Mouse (Mus musculus) stomach, embryonic 16.5 days (tissue): Measurements from ENCODE around the gene Tpbg. TPM values are rescaled to one million over a fixed set of nuclear protein-coding genes. Genes with fewer than 3 reads are reported as not detected.
A peak's percentile ranks its signal among the peaks of the same experiment; 100 is the strongest.
"Not testable (repeated sequence)": the region's sequence is repeated elsewhere in the genome, so short reads cannot be mapped to it uniquely, and the experiment has no call there.

Experiments
- ATAC-seq: fragments of 200-750 bp; cut with Nextera tagmentation; 2 replicates; pipeline ENCODE4 v1.8.0; 2017; ENCODE audit warnings: moderate number of reproducible peaks, moderate TSS enrichment; ENCODE audit not compliant: insufficient read depth, low FRiP score
- H3K27ac ChIP-seq: fragments of 300-500 bp; sonication (generic); 2 replicates; pipeline ENCODE4 v1.5.1; 2014; ENCODE audit warnings: low read length
- H3K27me3 ChIP-seq: fragments of 300-500 bp; sonication (generic); 2 replicates; pipeline ENCODE4 v1.6.1; 2014; ENCODE audit warnings: low read length, control low read depth, mixed read lengths; ENCODE audit not compliant: control insufficient read depth, insufficient read depth
- H3K36me3 ChIP-seq: fragments of 300-500 bp; sonication (generic); 2 replicates; pipeline ENCODE4 v1.6.1; 2014; ENCODE audit warnings: low read length; ENCODE audit not compliant: control insufficient read depth, insufficient read depth
- H3K4me1 ChIP-seq: fragments of 300-500 bp; sonication (generic); 2 replicates; pipeline ENCODE4 v1.6.1; 2014; ENCODE audit warnings: low read length, control low read depth, mixed read lengths; ENCODE audit not compliant: control insufficient read depth, insufficient read depth
- H3K4me2 ChIP-seq: fragments of 300-500 bp; sonication (generic); 2 replicates; pipeline ENCODE4 v1.6.1; 2014; ENCODE audit warnings: low read depth, low read length, mixed read lengths
- H3K4me3 ChIP-seq: fragments of 300-500 bp; sonication (generic); replicated peaks from 2 replicates; pipeline ENCODE4 v1.5.1; 2014; ENCODE audit warnings: mild to moderate bottlenecking, low read length
- H3K9ac ChIP-seq: fragments of 300-500 bp; sonication (generic); 2 replicates; pipeline ENCODE4 v1.6.1; 2014; ENCODE audit warnings: low read length
- H3K9me3 ChIP-seq: fragments of 300-500 bp; sonication (generic); replicated peaks from 2 replicates; pipeline ENCODE4 v1.6.1; 2016; ENCODE audit warnings: low read length, control low read depth; ENCODE audit not compliant: control insufficient read depth
- WGBS: fragments of 180-500 bp; shearing (Covaris S2); extraction: QIAGEN DNeasy Blood & Tissue Kit; methylation state at CpG from one replicate; pipeline ENCODE4 v1.1.7; 2014; 5-methylcytosine and 5-hydroxymethylcytosine counted together
- polyA plus RNA-seq: library from polyadenylated mRNA; unstranded; fragments of >200 nt; fragmentation: Nextera tagmentation; extraction: Ambion mirVana; gene quantifications from 2 replicates; pipeline ENCODE4 v1.2.1, GENCODE M21; 2015

Tpbg gene
- polyA plus RNA-seq = 3.9 and 4.1 TPM in 2 replicates

DNA sequence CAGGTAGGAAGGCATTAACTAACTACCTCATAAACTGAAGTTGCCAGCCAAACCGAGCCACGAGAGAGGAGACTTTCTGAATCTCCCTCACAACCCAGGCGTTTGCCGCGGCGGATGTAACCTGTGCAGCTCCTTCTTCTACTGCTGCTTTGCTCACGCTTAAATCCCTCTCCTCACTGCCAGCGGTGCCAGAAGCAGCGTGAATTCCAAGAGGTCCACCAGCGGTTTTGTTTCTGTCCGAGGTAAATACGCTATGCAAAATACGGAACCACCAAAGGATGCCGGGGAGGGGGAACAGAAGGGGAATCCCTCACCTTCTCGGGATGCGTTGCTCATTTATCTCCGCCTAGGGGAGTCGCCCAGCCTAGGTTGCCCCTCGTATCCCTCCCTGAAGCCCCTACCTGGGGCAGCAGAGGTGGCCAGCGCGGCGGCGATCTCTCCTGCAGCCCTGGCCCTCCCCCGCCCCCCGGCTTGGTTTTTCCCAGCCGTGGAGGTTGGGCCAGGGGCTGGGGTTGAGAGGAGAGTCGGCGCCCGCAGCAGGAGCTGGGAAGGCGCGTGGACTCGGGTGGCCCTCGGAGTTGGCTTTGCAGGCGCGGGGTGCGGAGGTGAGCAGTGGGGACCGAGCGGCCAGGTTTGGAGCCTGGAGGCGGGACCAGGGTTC lies at the start of gene Tpbg:
Tpbg (plus strand) TSS at position 30 of the 661 bp plus-strand sequence.
- Histone ChIP-seq H3K4me1 (peaks cover 12% of the 10 kb centered on the region), H3K9ac (peak within 1 kb of the TSS; percentile 78), H3K36me3 (no peaks in the 10 kb centered on the region), H3K27me3 (peaks cover 3% of the 10 kb centered on the region), H3K4me2 (peak within 1 kb of the TSS; percentile 99), H3K4me3 (peak within 1 kb of the TSS; percentile 77), H3K9me3 (no peaks in the 10 kb centered on the region), H3K27ac (peak within 1 kb of the TSS; percentile 72)
- ATAC-seq = peak; percentile 82
- WGBS = under 1% methylated on average over 39 of the region's 39 CpGs

- not testable (repeated sequence) for H3K27me3 ChIP-seq, H3K4me1 ChIP-seq, H3K4me2 ChIP-seq, H3K9ac ChIP-seq, H3K9me3 ChIP-seq, ATAC-seq, H3K27ac ChIP-seq, H3K36me3 ChIP-seq, H3K4me3 ChIP-seq
- WGBS = 82% methylated on average over 2 of the region's 2 CpGs
These were observed 40.2 kb upstream of the Tpbg start for GRCm38 (mm10) chr9:85801986-85802385.

DNA sequence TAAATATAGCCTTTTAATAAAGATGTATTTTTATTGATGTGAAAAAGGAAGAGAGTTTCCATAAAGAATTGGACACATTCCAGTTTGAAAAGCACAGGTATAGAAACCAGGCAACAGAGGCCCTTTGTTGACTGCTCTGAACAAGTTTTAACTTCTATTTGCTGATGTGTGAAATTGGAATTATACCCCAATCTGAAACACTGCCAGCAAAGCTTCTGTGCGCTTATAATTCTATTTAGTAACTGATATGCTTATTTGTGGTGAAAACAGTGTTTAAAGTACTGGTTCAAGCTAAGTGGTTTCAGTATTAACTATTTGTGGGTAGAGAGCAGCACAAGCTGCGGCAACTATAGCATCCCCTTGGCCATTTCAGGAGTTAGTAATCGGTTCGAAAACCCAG lies 39.6 kb upstream of the Tpbg start:
- Histone ChIP-seq H3K4me2 (no peak overlapping the region), H3K27ac (no peak overlapping the region), H3K36me3 (no peaks in the 10 kb centered on the region), H3K4me3 (no peak overlapping the region), H3K9me3 (no peaks in the 10 kb centered on the region), H3K9ac (no peak overlapping the region), H3K27me3 (no peaks in the 10 kb centered on the region), H3K4me1 (no peaks in the 10 kb centered on the region)
- no peak for ATAC-seq
- 75% methylated on average over 4 of the region's 4 CpGs for WGBS

DNA sequence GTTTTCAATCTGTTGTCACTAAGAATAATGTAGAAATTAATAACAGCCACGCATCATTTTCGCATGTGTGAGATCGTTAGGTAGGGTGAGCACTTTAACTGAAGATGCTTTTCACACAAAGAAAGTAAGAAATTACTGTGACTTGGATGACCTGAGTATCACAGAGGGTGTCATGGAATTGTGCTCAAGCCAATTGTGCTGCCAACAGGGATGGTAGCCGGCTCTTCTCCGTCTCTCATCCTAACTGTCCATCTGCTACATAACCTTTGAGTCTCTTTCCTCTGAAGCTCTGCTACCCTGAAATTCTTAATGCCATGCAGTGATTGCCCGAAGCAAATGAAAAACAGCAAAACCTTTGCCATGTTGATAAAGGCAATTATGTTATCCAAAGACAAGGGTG lies 35.8 kb upstream of the Tpbg start:
- Histone ChIP-seq H3K9ac (no peak overlapping the region), H3K4me2 (no peak overlapping the region), H3K27ac (no peak overlapping the region), H3K9me3 (no peaks in the 10 kb centered on the region), H3K36me3 (no peaks in the 10 kb centered on the region), H3K4me1 (no peaks in the 10 kb centered on the region), H3K27me3 (no peaks in the 10 kb centered on the region), H3K4me3 (no peak overlapping the region)
- WGBS = 91% methylated on average over 6 of the region's 6 CpGs
- ATAC-seq = no peak

DNA sequence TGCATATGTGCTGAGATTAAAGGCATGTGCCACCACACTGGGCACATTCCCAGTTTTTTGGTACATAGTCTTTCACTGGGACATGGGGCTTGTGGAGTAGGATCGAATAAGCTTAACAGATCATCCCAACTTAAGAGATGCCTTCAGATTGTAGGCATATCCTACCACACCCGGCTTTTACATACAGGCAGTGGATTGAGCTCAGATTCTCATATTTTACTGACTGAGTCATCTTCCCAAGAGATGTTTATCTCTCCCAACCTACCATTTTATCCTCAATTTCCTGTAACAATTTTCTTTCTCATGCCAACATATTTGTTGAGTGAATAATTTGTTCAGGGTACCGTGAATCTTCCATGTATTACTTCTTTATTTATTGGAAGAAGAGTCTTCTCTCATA lies 32.9 kb upstream of the Tpbg start:
- Histone ChIP-seq H3K27ac (no peak overlapping the region), H3K9ac (no peak overlapping the region), H3K27me3 (no peaks in the 10 kb centered on the region), H3K4me3 (no peak overlapping the region), H3K4me1 (no peaks in the 10 kb centered on the region), H3K4me2 (no peak overlapping the region), H3K36me3 (no peaks in the 10 kb centered on the region), H3K9me3 (no peaks in the 10 kb centered on the region)
- ATAC-seq = no peak
- WGBS = 87% methylated on average over 3 of the region's 3 CpGs

GRCm38 (mm10) chr9:85820829-85821228 lies 21.4 kb upstream of the Tpbg start:
- H3K4me2 ChIP-seq = no peak overlapping the region
- no peaks in the 10 kb centered on the region for H3K27me3 ChIP-seq
- no peak overlapping the region for H3K4me3 ChIP-seq
- no peak overlapping the region for H3K9ac ChIP-seq
- no peaks in the 10 kb centered on the region for H3K4me1 ChIP-seq
- 88% methylated on average over 11 of the region's 11 CpGs for WGBS
- H3K27ac ChIP-seq = no peak overlapping the region
- ATAC-seq = no peak
- no peaks in the 10 kb centered on the region for H3K9me3 ChIP-seq
- H3K36me3 ChIP-seq = no peaks in the 10 kb centered on the region

- Histone ChIP-seq H3K4me1 (no peaks in the 10 kb centered on the region), H3K4me2 (no peak overlapping the region), H3K4me3 (no peak overlapping the region), H3K27ac (no peak overlapping the region), H3K9ac (no peak overlapping the region), H3K9me3 (no peaks in the 10 kb centered on the region), H3K36me3 (no peaks in the 10 kb centered on the region), H3K27me3 (no peaks in the 10 kb centered on the region)
- WGBS = 81% methylated on average over 17 of the region's 17 CpGs
- no peak for ATAC-seq
These were observed 6.4 kb upstream of the Tpbg start for GRCm38 (mm10) chr9:85835521-85836425.

GRCm38 (mm10) chr9:85839626-85840025 lies 2.6 kb upstream of the Tpbg start:
- Histone ChIP-seq H3K4me2 (no peak overlapping the region), H3K9me3 (no peaks in the 10 kb centered on the region), H3K4me3 (no peak overlapping the region), H3K9ac (no peak overlapping the region), H3K4me1 (peaks cover 11% of the 10 kb centered on the region), H3K27ac (no peak overlapping the region), H3K27me3 (0 out of 2 replicates have a peak, but pooled peaks cover under 1% of the 10 kb centered on the region), H3K36me3 (no peaks in the 10 kb centered on the region)
- 35% methylated on average over 3 of the region's 3 CpGs for WGBS
- ATAC-seq = no peak

DNA sequence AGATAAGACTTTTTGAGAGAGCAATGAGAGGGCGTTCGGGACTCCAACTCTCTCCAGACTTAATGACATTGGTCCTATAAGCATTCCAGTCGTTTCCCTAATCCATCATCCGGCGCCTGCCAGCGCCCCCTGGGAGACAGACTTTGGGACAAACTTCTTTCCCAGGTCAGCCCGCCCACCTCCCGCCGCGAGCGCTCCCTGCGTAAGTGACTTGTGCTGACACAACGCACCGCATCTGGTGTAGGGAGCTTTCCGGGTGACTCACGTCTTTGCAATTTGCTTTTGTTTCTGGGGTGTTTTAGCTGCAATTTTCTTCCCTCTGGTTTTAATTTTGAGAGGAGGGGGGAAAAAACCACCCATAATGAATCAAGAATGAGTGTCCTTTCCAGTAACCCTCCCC lies 289 bp upstream of the Tpbg start:
- no peak overlapping the region for H3K9ac ChIP-seq
- peaks cover 12% of the 10 kb centered on the region for H3K4me1 ChIP-seq
- peaks cover 3% of the 10 kb centered on the region for H3K27me3 ChIP-seq
- no peak for ATAC-seq
- H3K9me3 ChIP-seq = no peaks in the 10 kb centered on the region
- peak overlapping the region; percentile 77 for H3K4me3 ChIP-seq
- H3K36me3 ChIP-seq = no peaks in the 10 kb centered on the region
- peak overlapping the region; percentile 99 for H3K4me2 ChIP-seq
- H3K27ac ChIP-seq = no peak overlapping the region; the same call in 1 of the 2 replicates
- WGBS = under 1% methylated on average over 16 of the region's 16 CpGs
